Mouse (Mus musculus) liver, embryonic 14.5 days (tissue): ENCODE data around the gene Ecsit.

Source experiments
- CTCF ChIP-seq: IDR thresholded peaks from 2 replicates; pipeline ENCODE4 v1.5.1; 2016; ENCODE audit warnings: antibody characterized with exemption, low read depth, control low read depth
- EP300 ChIP-seq: IDR thresholded peaks from 2 replicates; pipeline ENCODE4 v1.6.1; 2016; ENCODE audit warnings: antibody characterized with exemption, low read depth

DNA sequence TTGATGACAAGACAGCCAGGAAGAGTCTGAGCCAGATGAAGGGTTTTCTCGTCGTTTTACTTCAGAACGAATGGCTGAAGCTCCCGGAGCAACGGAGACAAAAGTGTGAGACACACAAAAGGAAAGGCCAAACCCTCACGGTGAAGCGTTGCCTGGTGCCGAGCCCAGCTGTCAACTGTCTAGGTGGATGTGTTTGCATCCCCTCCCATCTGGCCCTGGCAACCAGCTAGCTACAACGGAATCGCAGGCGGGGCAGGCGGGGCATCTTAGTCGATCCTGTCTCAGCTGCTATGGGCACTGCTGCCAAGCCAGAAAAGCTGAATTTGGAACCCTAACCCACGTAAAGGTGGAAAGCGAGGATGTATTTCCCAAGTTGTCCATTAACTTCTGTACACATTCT lies 30.8 kb upstream of the Ecsit start:
- no peak for TF ChIP-seq CTCF
- TF ChIP-seq EP300: no peak
